Mouse (Mus musculus): ENCODE measurements around the gene Ergic1.

DNA sequence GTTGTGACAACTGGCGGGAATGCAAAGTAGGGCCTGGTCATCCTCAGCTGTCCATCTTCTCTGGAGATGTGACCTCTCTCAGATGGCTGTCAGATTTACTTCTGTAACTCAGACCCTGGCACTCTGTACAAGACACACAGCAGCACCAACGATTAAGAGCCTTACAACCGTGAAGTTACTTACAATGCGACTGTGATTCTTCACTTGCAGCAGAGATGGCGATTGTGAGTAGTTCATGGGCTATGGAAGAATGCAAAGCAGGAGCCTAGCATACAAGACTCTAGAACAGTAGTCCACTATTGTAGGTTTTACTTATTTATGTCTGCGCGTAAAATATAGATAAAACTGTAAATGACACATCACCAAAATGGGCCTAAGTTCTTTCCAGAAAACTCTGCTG, 114.6 kb downstream of the Ergic1 start:
- TF ChIP-seq GATA1 (IDR thresholded peaks at IDR 0.05; ENCODE audit: borderline replicate concordance, low read length) (no peak), FLI1 (IDR thresholded peaks at IDR 0.05; ENCODE audit: low read length) (no peak)
